Mouse (Mus musculus): ENCODE measurements at regions not wholly inside any gene's neighbourhood (a gene's known extent, or its start where the extent isn't known, plus 50 kb on each side); places are given as distances from the start of the nearest gene placed in this dataset.
"Not testable (repeated sequence)": the region's sequence is repeated elsewhere in the genome, so short reads cannot be mapped to it uniquely, and the experiment has no call there.

- Histone ChIP-seq H3K4me1 (ENCODE audit: control insufficient read depth, insufficient read depth, low read length) (no peaks in the 10 kb centered on the region), H3K36me3 (ENCODE audit: control insufficient read depth, insufficient read depth, low read length) (no peaks in the 10 kb centered on the region), H3K9me3 (ENCODE audit: control insufficient read depth, low read length) (no peaks in the 10 kb centered on the region), H3K4me2 (no peak overlapping the region), H3K9ac (ENCODE audit: low read length) (no peak overlapping the region), H3K27ac (ENCODE audit: low read depth, low read length) (no peak overlapping the region), H3K27me3 (ENCODE audit: control insufficient read depth, insufficient read depth, low read length) (no peaks in the 10 kb centered on the region), H3K4me3 (ENCODE audit: low read depth, low read length) (no peak overlapping the region)
- DNase-seq (ENCODE audit: low spot score, missing footprints) = no peak
- WGBS = 9% methylated on average over 1 of the region's 1 CpGs
- ATAC-seq (ENCODE audit: low FRiP score) = no peak
These were observed 143.6 kb upstream of the Cadps start for GRCm38 (mm10) chr14:12966441-12966840.

- DNase-seq (ENCODE audit: low spot score, missing footprints); H3K36me3 ChIP-seq (ENCODE audit: control insufficient read depth, insufficient read depth, low read length); H3K27ac ChIP-seq (ENCODE audit: low read depth, low read length); H3K4me1 ChIP-seq (ENCODE audit: control insufficient read depth, insufficient read depth, low read length); H3K9ac ChIP-seq (ENCODE audit: low read length); H3K4me3 ChIP-seq (ENCODE audit: low read depth, low read length); ATAC-seq (ENCODE audit: low FRiP score); H3K4me2 ChIP-seq; H3K27me3 ChIP-seq (ENCODE audit: control insufficient read depth, insufficient read depth, low read length); H3K9me3 ChIP-seq (ENCODE audit: control insufficient read depth, low read length): not testable (repeated sequence)
- WGBS = 63% methylated on average over 2 of the region's 2 CpGs
These were observed 135.0 kb upstream of the Cadps start for GRCm38 (mm10) chr14:12957896-12958295.

GRCm38 (mm10) chr14:12950922-12951321 is 128.0 kb upstream of the Cadps start:
- no peak for ATAC-seq (ENCODE audit: low FRiP score)
- no peak for DNase-seq (ENCODE audit: low spot score, missing footprints)
- H3K27ac ChIP-seq (ENCODE audit: low read depth, low read length) = no peak overlapping the region
- 82% methylated on average over 1 of the region's 1 CpGs for WGBS
- no peaks in the 10 kb centered on the region for H3K27me3 ChIP-seq (ENCODE audit: control insufficient read depth, insufficient read depth, low read length)
- no peak overlapping the region for H3K4me3 ChIP-seq (ENCODE audit: low read depth, low read length)
- no peaks in the 10 kb centered on the region for H3K36me3 ChIP-seq (ENCODE audit: control insufficient read depth, insufficient read depth, low read length)
- H3K4me1 ChIP-seq (ENCODE audit: control insufficient read depth, insufficient read depth, low read length) = no peaks in the 10 kb centered on the region
- no peaks in the 10 kb centered on the region for H3K9me3 ChIP-seq (ENCODE audit: control insufficient read depth, low read length)
- H3K9ac ChIP-seq (ENCODE audit: low read length) = no peak overlapping the region
- H3K4me2 ChIP-seq = no peak overlapping the region

GRCm38 (mm10) chr14:12938638-12939293 is 115.9 kb upstream of the Cadps start:
- WGBS = 81% methylated on average over 4 of the region's 4 CpGs
- Histone ChIP-seq H3K9me3 (ENCODE audit: control insufficient read depth, low read length) (no peaks in the 10 kb centered on the region), H3K36me3 (ENCODE audit: control insufficient read depth, insufficient read depth, low read length) (no peaks in the 10 kb centered on the region)

GRCm38 (mm10) chr14:12936343-12936742 is 113.5 kb upstream of the Cadps start:
- DNase-seq (ENCODE audit: low spot score, missing footprints) (no peak), ATAC-seq (ENCODE audit: low FRiP score) (no peak)
- Histone ChIP-seq H3K9ac (ENCODE audit: low read length) (no peak overlapping the region), H3K4me3 (ENCODE audit: low read depth, low read length) (no peak overlapping the region), H3K9me3 (ENCODE audit: control insufficient read depth, low read length) (no peaks in the 10 kb centered on the region), H3K36me3 (ENCODE audit: control insufficient read depth, insufficient read depth, low read length) (no peaks in the 10 kb centered on the region), H3K27ac (ENCODE audit: low read depth, low read length) (no peak overlapping the region), H3K27me3 (ENCODE audit: control insufficient read depth, insufficient read depth, low read length) (no peaks in the 10 kb centered on the region), H3K4me1 (ENCODE audit: control insufficient read depth, insufficient read depth, low read length) (no peaks in the 10 kb centered on the region; the same call in 1 of the 2 replicates), H3K4me2 (no peak overlapping the region)
- 85% methylated on average over 2 of the region's 2 CpGs for WGBS

More at GRCm38 (mm10) chr14:12938638-12939293, 115.9 kb upstream of the Cadps start:
- ATAC-seq (ENCODE audit: low FRiP score) = no peak
- H3K4me3 ChIP-seq (ENCODE audit: low read depth, low read length) = no peak overlapping the region
- no peak overlapping the region for H3K4me2 ChIP-seq
- no peak for DNase-seq (ENCODE audit: low spot score, missing footprints)
- no peaks in the 10 kb centered on the region for H3K4me1 ChIP-seq (ENCODE audit: control insufficient read depth, insufficient read depth, low read length)
- H3K9ac ChIP-seq (ENCODE audit: low read length) = no peak overlapping the region
- H3K27ac ChIP-seq (ENCODE audit: low read depth, low read length) = no peak overlapping the region
- H3K27me3 ChIP-seq (ENCODE audit: control insufficient read depth, insufficient read depth, low read length) = no peaks in the 10 kb centered on the region

- ATAC-seq (ENCODE audit: low FRiP score) = no peak; the same call in 1 of the 2 replicates
- no peak overlapping the region for H3K9ac ChIP-seq (ENCODE audit: low read length)
- no peak overlapping the region for H3K27ac ChIP-seq (ENCODE audit: low read depth, low read length)
- H3K4me2 ChIP-seq = no peak overlapping the region
- H3K27me3 ChIP-seq (ENCODE audit: control insufficient read depth, insufficient read depth, low read length) = no peaks in the 10 kb centered on the region
- WGBS = 60% methylated on average over 5 of the region's 5 CpGs
- H3K4me3 ChIP-seq (ENCODE audit: low read depth, low read length) = no peak overlapping the region
- no peaks in the 10 kb centered on the region; the same call in 1 of the 2 replicates for H3K4me1 ChIP-seq (ENCODE audit: control insufficient read depth, insufficient read depth, low read length)
- H3K36me3 ChIP-seq (ENCODE audit: control insufficient read depth, insufficient read depth, low read length) = no peaks in the 10 kb centered on the region
- H3K9me3 ChIP-seq (ENCODE audit: control insufficient read depth, low read length) = no peaks in the 10 kb centered on the region
- no peak for DNase-seq (ENCODE audit: low spot score, missing footprints)
These were observed 108.9 kb upstream of the Cadps start for GRCm38 (mm10) chr14:12931668-12932384.

GRCm38 (mm10) chr14:12923617-12924016 is 100.7 kb upstream of the Cadps start:
- no peaks in the 10 kb centered on the region for H3K4me1 ChIP-seq (ENCODE audit: control insufficient read depth, insufficient read depth, low read length)
- H3K4me3 ChIP-seq (ENCODE audit: low read depth, low read length) = no peak overlapping the region
- DNase-seq (ENCODE audit: low spot score, missing footprints) (no peak), ATAC-seq (ENCODE audit: low FRiP score) (no peak)
- H3K9ac ChIP-seq (ENCODE audit: low read length) = no peak overlapping the region
- no peak overlapping the region for H3K27ac ChIP-seq (ENCODE audit: low read depth, low read length)
- no peak overlapping the region for H3K4me2 ChIP-seq
- H3K27me3 ChIP-seq (ENCODE audit: control insufficient read depth, insufficient read depth, low read length) = no peaks in the 10 kb centered on the region
- no peaks in the 10 kb centered on the region for H3K9me3 ChIP-seq (ENCODE audit: control insufficient read depth, low read length)
- H3K36me3 ChIP-seq (ENCODE audit: control insufficient read depth, insufficient read depth, low read length) = no peaks in the 10 kb centered on the region

- H3K4me3 ChIP-seq (ENCODE audit: low read depth, low read length) = no peak overlapping the region
These were observed 92.6 kb upstream of the Cadps start for GRCm38 (mm10) chr14:12915431-12915830.

GRCm38 (mm10) chr14:12913956-12914355 is 91.1 kb upstream of the Cadps start:
- no peak overlapping the region for H3K4me2 ChIP-seq
- H3K36me3 ChIP-seq (ENCODE audit: control insufficient read depth, insufficient read depth, low read length) = no peaks in the 10 kb centered on the region
- DNase-seq (ENCODE audit: low spot score, missing footprints) (no peak), ATAC-seq (ENCODE audit: low FRiP score) (no peak)
- H3K27ac ChIP-seq (ENCODE audit: low read depth, low read length) = no peak overlapping the region
- WGBS = 84% methylated on average over 2 of the region's 2 CpGs
- no peak overlapping the region for H3K9ac ChIP-seq (ENCODE audit: low read length)
- H3K27me3 ChIP-seq (ENCODE audit: control insufficient read depth, insufficient read depth, low read length) = no peaks in the 10 kb centered on the region
- no peak overlapping the region for H3K4me3 ChIP-seq (ENCODE audit: low read depth, low read length)
- H3K4me1 ChIP-seq (ENCODE audit: control insufficient read depth, insufficient read depth, low read length) = no peaks in the 10 kb centered on the region
- H3K9me3 ChIP-seq (ENCODE audit: control insufficient read depth, low read length) = no peaks in the 10 kb centered on the region

More at GRCm38 (mm10) chr14:12915431-12915830, 92.6 kb upstream of the Cadps start:
- H3K27me3 ChIP-seq (ENCODE audit: control insufficient read depth, insufficient read depth, low read length) = no peaks in the 10 kb centered on the region
- no peak overlapping the region for H3K9ac ChIP-seq (ENCODE audit: low read length)
- no peaks in the 10 kb centered on the region for H3K36me3 ChIP-seq (ENCODE audit: control insufficient read depth, insufficient read depth, low read length)
- H3K4me2 ChIP-seq = no peak overlapping the region
- 89% methylated on average over 2 of the region's 2 CpGs for WGBS
- no peak overlapping the region for H3K27ac ChIP-seq (ENCODE audit: low read depth, low read length)
- H3K9me3 ChIP-seq (ENCODE audit: control insufficient read depth, low read length) = no peaks in the 10 kb centered on the region
- no peaks in the 10 kb centered on the region for H3K4me1 ChIP-seq (ENCODE audit: control insufficient read depth, insufficient read depth, low read length)
- ATAC-seq (ENCODE audit: low FRiP score) (no peak), DNase-seq (ENCODE audit: low spot score, missing footprints) (no peak)
